Mouse (Mus musculus) gastrocnemius, postnatal 10 days (tissue): ENCODE data around the gene Epb41l1. TPM values are rescaled to one million over a fixed set of nuclear protein-coding genes. Genes with fewer than 3 reads are reported as not detected.
A peak's percentile ranks its signal among the peaks of the same experiment; 100 is the strongest.

Experiments used
- DNase-seq: peaks from one replicate; pipeline ENCODE4 v3.0.0; 2021; ENCODE audit warnings: mixed read lengths
- total RNA-seq, 2 experiments: library from RNA; stranded (reverse); gene quantifications; 2 replicates each; pipeline ENCODE4 v1.2.3; 2021

The Epb41l1 gene
- total RNA-seq, 2 experiments from 2014 or later = 16.1 to 18.9 TPM

- DNase-seq = no peak
Measured at GRCm38 (mm10) chr2:156457343-156457717, 36.6 kb downstream of the Epb41l1 start.

- peak; percentile 62 for DNase-seq
Measured at GRCm38 (mm10) chr2:156460470-156460869, 39.8 kb downstream of the Epb41l1 start.

- no peak for DNase-seq
Measured at GRCm38 (mm10) chr2:156462154-156463029, 41.7 kb downstream of the Epb41l1 start.

- DNase-seq = no peak
Measured at GRCm38 (mm10) chr2:156464416-156464815, 43.7 kb downstream of the Epb41l1 start.

GRCm38 (mm10) chr2:156467538-156467937 lies 46.8 kb downstream of the Epb41l1 start:
- DNase-seq = no peak

GRCm38 (mm10) chr2:156468890-156469289 lies 48.2 kb downstream of the Epb41l1 start:
- no peak for DNase-seq

GRCm38 (mm10) chr2:156469508-156469907 lies 48.8 kb downstream of the Epb41l1 start:
- no peak for DNase-seq

GRCm38 (mm10) chr2:156470938-156471337 lies 50.2 kb downstream of the Epb41l1 start:
- no peak for DNase-seq

GRCm38 (mm10) chr2:156472336-156472735 lies 51.6 kb downstream of the Epb41l1 start:
- no peak for DNase-seq

- no peak for DNase-seq
Measured at GRCm38 (mm10) chr2:156473696-156474095, 53.0 kb downstream of the Epb41l1 start.

- DNase-seq = no peak
Measured at GRCm38 (mm10) chr2:156474111-156474510, 53.4 kb downstream of the Epb41l1 start.

GRCm38 (mm10) chr2:156474891-156475284 lies 54.2 kb downstream of the Epb41l1 start:
- DNase-seq = no peak

GRCm38 (mm10) chr2:156475285-156476110 lies 54.8 kb downstream of the Epb41l1 start:
- DNase-seq = peak; percentile 71

- DNase-seq = no peak
Measured at GRCm38 (mm10) chr2:156476111-156476747, 55.5 kb downstream of the Epb41l1 start.

GRCm38 (mm10) chr2:156476748-156477151 lies 56.0 kb downstream of the Epb41l1 start:
- no peak for DNase-seq

- no peak for DNase-seq
Measured at GRCm38 (mm10) chr2:156478046-156478690, 57.5 kb downstream of the Epb41l1 start.

- no peak for DNase-seq
Measured at GRCm38 (mm10) chr2:156479833-156480232, 59.1 kb downstream of the Epb41l1 start.

- DNase-seq = no peak
Measured at GRCm38 (mm10) chr2:156480267-156480666, 59.6 kb downstream of the Epb41l1 start.

GRCm38 (mm10) chr2:156482299-156482698 lies 61.6 kb downstream of the Epb41l1 start:
- peak; percentile 55 for DNase-seq

- no peak for DNase-seq
Measured at GRCm38 (mm10) chr2:156482764-156483163, 62.1 kb downstream of the Epb41l1 start.

GRCm38 (mm10) chr2:156483204-156483603 lies 62.5 kb downstream of the Epb41l1 start:
- no peak for DNase-seq
